Mouse (Mus musculus): ENCODE results near the gene Tsc22d3. TPM values are rescaled to one million over a fixed set of nuclear protein-coding genes. Genes with fewer than 3 reads are reported as not detected.
A peak's percentile ranks its signal among the peaks of the same experiment; 100 is the strongest.
"Not testable (repeated sequence)": the region's sequence is repeated elsewhere in the genome, so short reads cannot be mapped to it uniquely, and the experiment has no call there.

The Tsc22d3 gene
- total RNA-seq, 2 experiments from 2014 or later = 78.5 to 97.3 TPM

GRCm38 (mm10) chrX:140531356-140531755, 69.1 kb downstream of the Tsc22d3 start:
- DNase-seq (ENCODE audit: low spot score in 2 of 2) = no peak

DNA sequence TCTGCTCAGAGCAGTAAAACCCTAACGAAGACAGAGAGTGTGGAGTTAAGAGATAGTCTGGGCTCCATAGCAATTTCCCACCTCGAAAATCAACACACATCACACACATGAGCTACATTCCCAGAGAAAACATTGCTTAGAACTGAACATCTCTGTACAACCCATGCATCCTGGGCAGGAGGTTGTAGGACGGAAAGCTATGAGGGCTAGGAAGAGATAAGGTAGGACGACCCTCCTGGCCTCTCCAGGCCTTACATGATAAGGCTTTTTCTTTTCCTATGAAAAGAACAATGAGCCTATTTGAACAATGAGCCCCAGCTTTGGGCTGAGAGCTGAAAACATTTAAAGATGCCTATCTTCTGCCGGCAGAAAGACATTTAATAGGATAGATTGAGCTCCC, 69.8 kb downstream of the Tsc22d3 start:
- DNase-seq (ENCODE audit: low spot score in 2 of 2) = no peak

GRCm38 (mm10) chrX:140529074-140529561, 71.3 kb downstream of the Tsc22d3 start:
- DNase-seq (ENCODE audit: low spot score in 2 of 2) = no peak

GRCm38 (mm10) chrX:140527231-140527630, 73.2 kb downstream of the Tsc22d3 start:
- no peak for DNase-seq (ENCODE audit: low spot score in 2 of 2)

- no peak for DNase-seq (ENCODE audit: low spot score in 2 of 2)
These were observed 74.2 kb downstream of the Tsc22d3 start for GRCm38 (mm10) chrX:140526253-140526618.

DNA sequence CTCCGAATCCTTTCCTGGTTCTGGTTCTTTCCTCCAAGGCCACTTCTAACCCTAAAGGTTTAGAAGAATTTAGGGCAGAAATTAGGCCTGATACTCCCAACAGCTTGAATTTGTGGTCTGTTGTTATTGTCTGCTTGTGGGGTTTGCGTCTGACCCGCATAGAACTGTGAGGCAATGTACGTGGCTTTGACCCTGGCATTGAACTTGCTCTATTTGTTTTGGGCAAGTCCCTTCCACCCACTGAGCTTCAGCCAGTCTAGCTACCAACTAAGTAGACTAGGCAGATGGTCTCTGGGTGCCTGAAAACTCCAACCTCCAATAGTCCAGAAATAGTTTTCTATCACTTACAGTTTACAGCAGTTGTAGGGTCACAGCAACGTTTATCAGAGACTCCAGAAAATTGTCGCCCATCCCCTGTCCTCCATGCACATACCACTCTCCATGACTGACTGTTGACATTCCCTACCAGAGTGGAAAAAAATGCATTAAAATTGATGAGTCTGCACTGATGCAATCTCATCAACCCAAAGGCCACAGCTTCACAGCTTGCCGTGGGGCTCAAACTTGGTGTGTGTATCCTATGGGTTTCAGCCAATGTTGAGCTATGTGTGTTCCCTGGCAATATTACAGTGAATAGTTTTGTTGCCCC, 74.7 kb downstream of the Tsc22d3 start:
- DNase-seq (ENCODE audit: low spot score in 2 of 2) = no peak

- no peak for DNase-seq (ENCODE audit: low spot score in 2 of 2)
These were observed 76.2 kb downstream of the Tsc22d3 start for GRCm38 (mm10) chrX:140524231-140524630.

DNA sequence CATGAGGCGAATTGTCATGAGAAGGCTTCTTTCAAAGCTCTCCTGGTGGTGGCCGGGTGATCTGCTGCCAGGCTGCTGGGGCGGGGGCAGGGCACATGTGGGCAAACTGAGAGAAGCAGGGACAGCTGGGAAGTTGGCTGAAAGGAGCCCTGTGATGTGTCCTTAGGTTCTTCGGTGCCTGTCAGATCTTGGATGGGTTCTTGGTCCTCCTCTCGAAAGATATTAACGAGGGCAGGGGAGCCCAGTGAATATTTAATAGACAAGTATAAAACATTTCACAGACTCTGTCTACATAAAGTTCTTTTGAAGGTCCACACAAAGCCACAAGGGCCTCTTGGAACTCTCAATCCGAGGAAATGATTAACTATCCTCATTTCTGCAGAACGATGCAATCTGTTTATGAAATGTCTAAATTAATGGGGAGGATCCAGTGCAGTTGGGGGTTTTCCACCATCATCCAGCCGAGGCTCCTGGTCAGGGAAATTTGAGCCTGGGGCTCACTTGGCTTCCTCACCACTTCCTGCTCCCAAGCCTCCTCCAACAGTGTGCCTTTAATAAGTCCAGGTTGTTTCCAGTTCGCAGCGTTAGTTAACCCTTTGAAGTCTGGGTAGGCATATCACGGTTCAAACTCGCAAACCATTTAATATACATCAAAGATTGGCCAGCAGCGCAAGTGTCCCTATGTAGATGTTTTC, 78.2 kb downstream of the Tsc22d3 start:
- DNase-seq (ENCODE audit: low spot score in 2 of 2) = no peak

DNA sequence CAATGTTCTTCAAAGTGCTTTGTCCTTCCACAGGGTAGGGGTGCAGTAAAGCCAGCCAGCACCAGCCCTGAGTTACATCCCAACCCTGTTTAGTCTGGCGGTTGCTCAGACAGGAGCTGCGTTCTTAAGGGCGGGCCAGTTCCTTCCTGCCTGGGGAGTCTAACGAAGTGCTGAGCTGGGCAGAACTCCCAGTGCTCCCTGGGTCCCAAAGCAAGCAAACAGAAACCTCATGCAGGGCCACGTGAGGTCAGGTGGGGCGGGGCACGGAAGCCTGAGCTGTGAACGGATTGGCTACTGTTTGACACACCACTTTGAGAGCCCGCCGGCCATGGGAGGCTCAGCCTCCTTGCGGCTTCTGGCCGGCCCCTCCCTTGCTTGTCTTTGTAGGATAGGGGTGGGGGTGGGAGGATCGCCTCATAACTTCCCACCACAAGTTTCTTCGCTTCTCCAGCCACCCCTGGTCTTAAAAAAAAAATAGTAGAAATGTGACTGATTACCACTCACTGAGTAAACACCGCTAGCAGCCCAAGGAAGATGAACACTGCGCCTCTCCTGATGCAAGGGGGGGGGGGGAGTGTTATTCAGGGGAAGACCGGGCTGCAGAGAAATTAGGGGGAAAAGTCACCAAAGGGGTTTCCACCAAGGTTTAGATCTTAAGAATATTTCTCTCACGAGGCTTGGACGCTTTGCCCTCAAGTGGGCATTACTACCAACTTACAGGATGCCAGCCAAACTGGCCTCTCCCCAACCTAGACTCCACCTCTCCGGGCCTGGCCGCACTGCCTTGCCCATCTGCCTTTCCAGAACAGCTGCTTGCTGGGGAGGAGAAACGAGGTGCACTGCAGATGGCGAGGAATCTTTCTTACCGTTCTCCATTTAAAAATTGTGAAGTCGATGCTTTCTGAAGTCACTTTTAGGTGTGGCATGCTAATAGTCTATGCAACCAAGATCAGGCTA, 80.0 kb downstream of the Tsc22d3 start:
- DNase-seq (ENCODE audit: low spot score in 2 of 2) = peak; percentile 54 to 60

DNA sequence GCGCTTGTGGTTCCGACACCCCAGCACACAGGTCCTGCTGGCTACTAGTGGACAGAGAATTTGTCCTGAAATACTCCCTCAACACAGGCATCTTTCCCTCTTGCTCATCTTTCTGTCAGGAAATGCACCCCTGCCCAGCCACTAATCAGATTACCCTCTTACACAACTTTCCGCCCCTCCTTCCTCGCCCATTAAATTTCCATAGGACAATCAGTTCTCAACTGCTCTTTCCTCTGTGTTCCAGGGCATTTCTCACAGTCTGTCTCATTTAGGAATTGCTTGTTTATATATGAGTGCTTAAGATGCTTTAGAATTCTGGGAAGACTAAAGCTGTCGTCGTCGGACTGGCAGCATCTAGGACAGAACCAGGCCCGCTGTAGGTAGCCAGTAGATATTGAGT, 82.1 kb downstream of the Tsc22d3 start:
- DNase-seq (ENCODE audit: low spot score in 2 of 2) = no peak

- DNase-seq (ENCODE audit: low spot score in 2 of 2) = no peak
These were observed 87.1 kb downstream of the Tsc22d3 start for GRCm38 (mm10) chrX:140513379-140513778.

DNA sequence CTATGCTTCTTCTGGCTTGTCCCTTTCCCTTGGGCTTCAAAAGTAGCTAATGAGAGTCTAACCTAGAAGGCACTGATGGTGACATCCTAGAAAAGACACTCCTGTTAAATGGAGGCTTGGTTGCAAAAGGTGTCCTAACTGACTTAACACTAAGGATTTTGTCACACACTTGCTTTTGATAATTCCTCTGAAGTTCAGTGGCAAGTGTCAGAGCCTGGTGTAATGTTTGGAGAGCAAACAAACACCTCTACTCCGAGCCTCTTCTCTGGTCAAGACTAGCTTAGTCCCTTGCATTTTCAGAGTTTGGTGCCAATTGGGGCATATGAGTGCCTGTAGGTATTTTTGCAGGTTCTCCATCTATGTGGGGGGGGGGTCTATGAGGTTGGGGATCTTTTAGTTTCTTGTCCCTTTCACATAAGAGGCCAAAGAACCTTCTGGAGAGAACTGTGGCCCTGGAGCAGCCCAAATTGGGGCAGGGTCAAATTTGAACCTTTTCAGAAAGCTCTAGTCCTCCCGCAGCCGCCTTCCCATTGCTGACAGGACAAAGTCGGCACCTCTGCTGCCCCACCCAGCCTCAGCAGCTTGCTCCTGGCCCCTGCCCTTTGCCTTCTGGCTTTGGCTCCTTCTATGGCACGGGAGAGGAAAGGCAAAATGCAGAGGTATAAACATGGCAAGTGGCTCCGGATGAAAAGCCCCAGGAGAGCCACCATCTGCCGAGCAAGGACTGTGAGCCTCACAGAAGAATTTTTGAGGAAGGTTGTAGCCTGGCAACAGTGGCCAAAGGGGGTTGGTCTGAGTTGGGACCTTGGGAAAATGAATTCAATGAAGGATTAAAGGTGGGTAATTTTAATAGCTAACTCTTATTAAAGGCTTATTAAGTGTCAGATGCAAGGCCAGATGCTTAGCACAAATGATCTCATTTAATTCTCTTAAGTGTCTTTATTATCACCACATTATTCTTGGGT, 88.5 kb downstream of the Tsc22d3 start:
- no peak for DNase-seq (ENCODE audit: low spot score in 2 of 2)

- DNase-seq (ENCODE audit: low spot score in 2 of 2) = peak in 1 of 2 experiments; percentile 37
These were observed 89.6 kb downstream of the Tsc22d3 start for GRCm38 (mm10) chrX:140510696-140511429.

- no peak for DNase-seq (ENCODE audit: low spot score in 2 of 2)
These were observed 90.6 kb downstream of the Tsc22d3 start for GRCm38 (mm10) chrX:140509817-140510216.

GRCm38 (mm10) chrX:140508791-140509190, 91.7 kb downstream of the Tsc22d3 start:
- DNase-seq (ENCODE audit: low spot score in 2 of 2) = not testable (repeated sequence)

DNA sequence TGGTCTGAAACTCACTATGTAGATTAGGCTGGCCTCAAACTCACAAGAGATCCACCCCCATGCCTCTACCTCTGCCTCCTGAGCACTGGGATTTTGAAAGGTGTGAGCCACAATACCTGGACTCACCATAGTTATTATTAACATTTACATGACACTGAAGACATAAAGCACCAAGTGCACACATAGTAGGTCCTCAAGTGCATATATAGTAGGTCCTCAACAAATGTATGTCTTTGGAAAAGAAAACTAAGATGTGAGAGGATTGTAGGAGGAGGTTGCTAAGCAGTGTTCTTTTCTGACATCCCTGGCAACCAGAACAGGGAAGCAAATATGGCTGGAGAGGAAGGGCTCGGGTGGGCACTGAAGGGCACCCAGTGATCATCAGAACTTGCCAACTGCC, 93.1 kb downstream of the Tsc22d3 start:
- no peak for DNase-seq (ENCODE audit: low spot score in 2 of 2)

GRCm38 (mm10) chrX:140506436-140507180, 93.9 kb downstream of the Tsc22d3 start:
- DNase-seq (ENCODE audit: low spot score in 2 of 2) = no peak

DNA sequence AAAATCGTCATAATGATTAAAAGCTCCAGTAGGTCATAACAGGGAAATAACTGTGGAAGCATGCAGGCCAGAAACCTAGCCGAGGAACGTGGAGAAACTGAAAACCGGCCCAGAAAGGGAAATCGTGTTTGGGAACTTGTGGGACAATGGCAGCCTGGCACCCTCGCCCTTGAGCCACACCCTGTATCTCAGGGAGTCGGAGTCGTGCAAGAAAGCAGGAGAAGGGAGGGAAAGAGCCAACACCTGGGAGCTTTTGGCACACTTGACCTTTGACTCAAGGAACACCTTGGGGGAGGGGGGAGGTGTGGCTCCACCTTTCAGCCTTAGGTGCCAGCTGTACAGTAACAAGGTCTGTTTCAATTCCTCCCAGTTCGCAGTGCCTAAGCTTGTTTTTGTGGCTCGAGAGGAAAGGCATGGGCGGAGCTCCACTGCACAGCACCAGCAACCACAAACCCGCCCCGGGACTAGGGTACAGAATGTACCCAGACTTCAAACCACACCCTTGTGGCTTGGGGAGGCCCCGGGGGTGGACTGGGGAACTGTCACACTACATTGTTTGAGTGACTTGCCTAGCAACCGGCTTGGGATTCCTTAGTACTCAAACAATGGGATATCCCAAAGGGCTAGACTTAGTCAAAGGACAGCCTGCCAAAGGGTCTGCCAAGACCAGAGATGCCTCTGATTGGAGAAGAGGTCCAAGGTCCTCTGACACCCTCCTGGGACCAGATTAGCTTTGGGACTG, 94.8 kb downstream of the Tsc22d3 start:
- DNase-seq (ENCODE audit: low spot score in 2 of 2) = no peak
